Mouse (Mus musculus) limb, embryonic 13.5 days (tissue): ENCODE results near the gene Fzd10. TPM values are rescaled to one million over a fixed set of nuclear protein-coding genes. Genes with fewer than 3 reads are reported as not detected.

Experiments
- ATAC-seq: fragments of 200-750 bp; cut with Nextera tagmentation; 2 replicates; pipeline ENCODE4 v1.8.0; 2017; ENCODE audit warnings: low read depth, moderate number of reproducible peaks, moderate TSS enrichment; ENCODE audit not compliant: low FRiP score
- H3K27ac ChIP-seq: fragments of 300-500 bp; sonication (generic); 2 replicates; pipeline ENCODE4 v1.5.1; 2015; ENCODE audit warnings: inconsistent platforms, mild to moderate bottlenecking, moderate library complexity
- H3K27me3 ChIP-seq: fragments of 300-500 bp; sonication (generic); 2 replicates; pipeline ENCODE4 v1.6.1; 2015; ENCODE audit warnings: mild to moderate bottlenecking, inconsistent platforms
- H3K36me3 ChIP-seq: fragments of 300-500 bp; sonication (generic); 2 replicates; pipeline ENCODE4 v1.6.1; 2015; ENCODE audit warnings: inconsistent platforms, mild to moderate bottlenecking, moderate library complexity
- H3K4me1 ChIP-seq: fragments of 300-500 bp; sonication (generic); 2 replicates; pipeline ENCODE4 v1.6.1; 2015; ENCODE audit warnings: inconsistent platforms
- H3K4me2 ChIP-seq: fragments of 300-500 bp; sonication (generic); replicated peaks from 2 replicates; pipeline ENCODE4 v1.6.1; 2015; ENCODE audit warnings: inconsistent platforms, mild to moderate bottlenecking, moderate library complexity
- H3K4me3 ChIP-seq: fragments of 300-500 bp; sonication (generic); 2 replicates; pipeline ENCODE4 v1.5.1; 2015; ENCODE audit warnings: moderate library complexity, mild to moderate bottlenecking, inconsistent platforms
- H3K9ac ChIP-seq: fragments of 300-500 bp; sonication (generic); 2 replicates; pipeline ENCODE4 v1.6.1; 2015; ENCODE audit warnings: mild to moderate bottlenecking, inconsistent platforms
- H3K9me3 ChIP-seq: fragments of 300-500 bp; sonication (generic); 2 replicates; pipeline ENCODE4 v1.6.1; 2016; ENCODE audit warnings: inconsistent platforms
- WGBS: fragments of 180-500 bp; shearing (Covaris S2); methylation state at CpG from one replicate; pipeline ENCODE4 v1.1.7; 2015; 5-methylcytosine and 5-hydroxymethylcytosine counted together
- polyA plus RNA-seq: library from polyadenylated mRNA; unstranded; fragments of >200 nt; fragmentation: Nextera tagmentation; extraction: Ambion mirVana; gene quantifications from 2 replicates; pipeline ENCODE4 v1.2.1, GENCODE M21; 2015

The Fzd10 gene
- polyA plus RNA-seq, 1 experiment from 2014 or later = 7.1 TPM

DNA sequence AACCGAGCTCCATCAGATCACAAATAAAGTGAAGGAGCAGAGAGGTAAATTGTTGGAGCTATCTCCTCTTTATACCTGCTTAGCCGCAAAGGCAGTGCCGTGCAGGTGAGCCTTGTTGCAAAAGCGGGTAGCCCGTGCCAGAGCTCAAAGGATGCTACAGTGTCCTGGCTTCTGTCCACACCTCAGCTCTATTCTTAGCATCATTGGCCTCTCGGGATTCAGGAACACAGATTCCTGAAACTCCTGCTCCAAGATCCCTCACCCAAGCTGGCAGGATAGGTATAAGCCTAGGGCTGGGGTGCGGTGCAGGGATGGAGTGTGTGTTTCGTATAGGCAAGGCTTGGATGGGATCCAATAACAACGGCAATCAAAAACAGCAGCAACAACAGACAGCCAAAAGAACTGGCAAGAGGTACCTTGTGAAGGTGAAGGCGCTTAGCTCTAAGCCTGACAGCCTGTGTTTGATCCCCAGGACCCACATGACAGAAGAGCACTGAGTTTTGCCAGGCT is 46.6 kb downstream of the Fzd10 start:
- no peak overlapping the region for H3K4me2 ChIP-seq
- 71% methylated on average over 10 of the region's 10 CpGs for WGBS
- no peak overlapping the region for H3K4me3 ChIP-seq
- peaks cover 14% of the 10 kb centered on the region for H3K4me1 ChIP-seq
- H3K9me3 ChIP-seq = no peaks in the 10 kb centered on the region
- H3K9ac ChIP-seq = no peak overlapping the region
- no peaks in the 10 kb centered on the region for H3K27me3 ChIP-seq
- 0 out of 2 replicates have a peak, but pooled peaks have one; percentile 18 for ATAC-seq
- no peak overlapping the region for H3K27ac ChIP-seq
- no peaks in the 10 kb centered on the region for H3K36me3 ChIP-seq

- WGBS = 69% methylated on average over 11 of the region's 11 CpGs
- no peak overlapping the region for H3K27ac ChIP-seq
- ATAC-seq = peak; percentile 64; the same call in 1 of the 2 replicates
These were observed 48.8 kb downstream of the Fzd10 start for GRCm38 (mm10) chr5:128649336-128649897.

More at GRCm38 (mm10) chr5:128649336-128649897, 48.8 kb downstream of the Fzd10 start:
- H3K4me1 ChIP-seq = peaks cover 14% of the 10 kb centered on the region
- no peaks in the 10 kb centered on the region for H3K9me3 ChIP-seq
- H3K4me2 ChIP-seq = no peak overlapping the region
- H3K9ac ChIP-seq = no peak overlapping the region
- H3K36me3 ChIP-seq = no peaks in the 10 kb centered on the region
- H3K27me3 ChIP-seq = no peaks in the 10 kb centered on the region
- H3K4me3 ChIP-seq = no peak overlapping the region

Other genes starting within 250 kb of the Fzd10 start
- gene Tmem132d, start 167.8 kb upstream of the Fzd10 start, polyA plus RNA-seq = 0.34 and 0.59 TPM in 2 replicates
- not detected in 2 replicates for gene Piwil1, start 101.7 kb downstream of the Fzd10 start, polyA plus RNA-seq